Mouse (Mus musculus): ENCODE data around the gene Ang6.
A peak's percentile ranks its signal among the peaks of the same experiment; 100 is the strongest.
"Not testable (repeated sequence)": the region's sequence is repeated elsewhere in the genome, so short reads cannot be mapped to it uniquely, and the experiment has no call there.

DNA sequence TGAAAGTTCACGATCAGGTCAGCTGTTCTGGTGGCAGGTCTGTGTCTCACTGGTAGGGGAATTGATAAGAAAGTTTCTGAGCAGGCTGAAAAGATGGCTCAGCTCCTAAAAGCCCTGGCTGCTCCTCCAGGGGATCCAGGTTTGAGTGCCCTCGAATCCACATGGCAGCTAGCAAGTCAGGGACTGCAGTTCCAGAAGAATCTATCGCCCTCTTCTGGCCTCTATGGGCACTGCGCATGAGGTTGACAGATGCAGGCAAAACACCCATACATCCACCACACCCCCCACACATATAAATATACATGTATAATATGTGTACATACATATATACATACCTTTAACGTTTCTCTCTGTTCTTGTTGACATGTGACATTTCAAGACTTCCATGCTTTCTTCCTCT, 14.7 kb downstream of the Ang6 start:
- TF ChIP-seq CTCF (IDR thresholded peaks at IDR 0.05; ENCODE audit: extremely low read depth, insufficient read depth, low read length), result peak; percentile 51
- not testable (repeated sequence) for TF ChIP-seq POLR2A (IDR thresholded peaks at IDR 0.05; ENCODE audit: extremely low read depth, insufficient read depth, low read length)

Measured in cortical plate, adult 2 months (tissue).